Mouse (Mus musculus) spleen, adult 2 months (tissue): ENCODE data around the gene Cenpx.

Experiments
- CTCF ChIP-seq: fragments of 200-500 bp; IDR thresholded peaks from 2 replicates; pipeline ENCODE4 v1.5.1; 2011; ENCODE audit warnings: mild to moderate bottlenecking, inconsistent platforms; ENCODE audit not compliant: insufficient read depth, insufficient read length, insufficient replicate concordance; ENCODE audit errors: extremely low read depth
- POLR2A ChIP-seq: fragments of 200-500 bp; IDR thresholded peaks from 2 replicates; pipeline ENCODE4 v1.6.1; 2011; ENCODE audit warnings: low read depth, low read length, inconsistent platforms

DNA sequence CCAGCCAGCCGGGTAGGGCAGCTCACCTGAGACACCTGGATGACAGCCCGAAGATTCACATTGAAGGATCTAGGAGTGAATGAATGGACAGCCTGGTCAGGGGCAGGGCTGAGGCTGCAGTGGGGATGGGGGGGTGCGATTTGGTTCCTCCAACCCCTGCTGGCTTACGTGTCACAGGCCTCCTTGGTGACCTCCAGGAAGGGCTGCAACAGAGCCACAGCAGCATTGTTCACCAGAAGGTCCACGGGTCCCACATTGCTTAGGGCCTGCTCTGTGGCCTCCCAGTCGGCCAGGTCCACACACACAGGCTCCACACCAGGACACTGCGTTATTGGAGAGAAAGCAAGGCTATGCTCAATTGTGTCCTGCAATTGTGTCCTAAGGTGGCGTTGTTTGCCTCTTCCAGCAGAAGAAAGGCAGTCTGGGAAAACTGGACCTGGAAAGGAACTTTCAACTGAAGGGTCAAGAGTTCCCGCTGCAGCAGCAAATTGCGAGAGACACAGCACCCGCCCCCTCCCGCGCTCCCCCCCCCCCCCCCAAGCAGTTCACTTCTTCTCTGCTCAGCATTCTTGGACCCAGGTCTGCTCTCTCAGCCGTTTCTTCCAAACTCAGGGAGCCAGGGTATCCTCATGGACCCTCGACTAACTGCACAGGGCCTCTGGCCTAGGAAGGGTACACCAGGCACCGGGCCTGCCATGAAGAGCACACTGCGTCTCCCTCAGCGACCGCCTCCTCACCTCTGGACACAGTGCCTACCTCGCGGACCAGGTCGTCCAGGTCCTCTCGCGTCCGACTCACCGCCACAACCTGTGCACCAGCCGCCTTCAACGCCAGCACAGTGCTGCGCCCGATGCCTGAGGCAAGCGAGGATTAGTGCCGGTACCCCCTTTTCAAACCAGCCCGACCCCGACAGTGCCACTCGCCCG is 13.0 kb upstream of the Cenpx start:
- TF ChIP-seq CTCF (no peak), POLR2A (no peak)
